Mouse (Mus musculus): Measurements from ENCODE around the gene Rrp36. TPM values are rescaled to one million over a fixed set of nuclear protein-coding genes. Genes with fewer than 3 reads are reported as not detected.
A peak's percentile ranks its signal among the peaks of the same experiment; 100 is the strongest.

Rrp36 gene
- total and polyA plus RNA-seq, 2 experiments from 2014 or later, result 31.1 to 52.1 TPM

- Histone ChIP-seq H3K9ac (peak within 1 kb of the TSS; percentile 78), H3K27me3 (ENCODE audit: insufficient read depth, low read length) (no peaks in the 10 kb centered on the region), H3K27ac (ENCODE audit: low read depth, low read length) (peak within 1 kb of the TSS; percentile 76), H3K4me3 (ENCODE audit: low read depth, low read length) (peak within 1 kb of the TSS; percentile 100), H3K9me3 (ENCODE audit: low read length) (no peaks in the 10 kb centered on the region), H3K4me2 (ENCODE audit: low read depth) (peak within 1 kb of the TSS; percentile 96), H3K36me3 (ENCODE audit: insufficient read depth) (peaks cover 19% of the 10 kb centered on the region), H3K4me1 (ENCODE audit: insufficient read depth) (no peaks in the 10 kb centered on the region)
- TF ChIP-seq CTCF (IDR thresholded peaks at IDR 0.05; ENCODE audit: low read depth), result peak; percentile 27; the same call in 1 of the 2 replicates
- DNase-seq (peak; percentile 94), ATAC-seq (peak; percentile 97)
- WGBS, result 8% methylated on average over 35 of the region's 36 CpGs
Measured at GRCm38 (mm10) chr17:46710959-46711597, 36.9 kb upstream of the Rrp36 start, which contains the start of gene Pex6. Gene Pex6 (plus strand): TSS chr17:46711463.

- TF ChIP-seq CTCF (IDR thresholded peaks at IDR 0.05; ENCODE audit: low read depth), result no peak
- no peak overlapping the region for H3K4me3 ChIP-seq (ENCODE audit: low read depth, low read length)
- no peak overlapping the region for H3K4me2 ChIP-seq (ENCODE audit: low read depth)
- 92% methylated on average over 14 of the region's 14 CpGs for WGBS
- no peak for ATAC-seq
- peaks cover 12% of the 10 kb centered on the region for H3K4me1 ChIP-seq (ENCODE audit: insufficient read depth)
- no peak for DNase-seq
- H3K27ac ChIP-seq (ENCODE audit: low read depth, low read length), result no peak overlapping the region
- H3K27me3 ChIP-seq (ENCODE audit: insufficient read depth, low read length), result no peaks in the 10 kb centered on the region
- no peak overlapping the region for H3K9ac ChIP-seq
- no peaks in the 10 kb centered on the region for H3K9me3 ChIP-seq (ENCODE audit: low read length)
- no peaks in the 10 kb centered on the region for H3K36me3 ChIP-seq (ENCODE audit: insufficient read depth)
Measured at GRCm38 (mm10) chr17:46706375-46707089, 32.4 kb upstream of the Rrp36 start.

- ATAC-seq, result peak; percentile 97
Measured at GRCm38 (mm10) chr17:46704887-46705835, 31.0 kb upstream of the Rrp36 start, which contains the start of gene Ppp2r5d. Gene Ppp2r5d (minus strand): TSS chr17:46705111.

GRCm38 (mm10) chr17:46703971-46704886 is 30.1 kb upstream of the Rrp36 start:
- H3K9ac ChIP-seq, result peak overlapping the region; percentile 84
- WGBS, result 3% methylated on average over 35 of the region's 41 CpGs
- TF ChIP-seq CTCF (IDR thresholded peaks at IDR 0.05; ENCODE audit: low read depth), result no peak
- H3K4me2 ChIP-seq (ENCODE audit: low read depth), result peak overlapping the region; percentile 83
- peak overlapping the region; percentile 86 for H3K27ac ChIP-seq (ENCODE audit: low read depth, low read length)
- H3K4me1 ChIP-seq (ENCODE audit: insufficient read depth), result peaks cover 12% of the 10 kb centered on the region
- ATAC-seq (peak; percentile 30), DNase-seq (no peak)
- H3K9me3 ChIP-seq (ENCODE audit: low read length), result no peaks in the 10 kb centered on the region
- H3K27me3 ChIP-seq (ENCODE audit: insufficient read depth, low read length), result no peaks in the 10 kb centered on the region
- peak overlapping the region; percentile 85 for H3K4me3 ChIP-seq (ENCODE audit: low read depth, low read length)
- H3K36me3 ChIP-seq (ENCODE audit: insufficient read depth), result peaks cover under 1% of the 10 kb centered on the region; the same call in 1 of the 2 replicates

More at GRCm38 (mm10) chr17:46704887-46705835, 31.0 kb upstream of the Rrp36 start, which contains the start of gene Ppp2r5d:
- no peaks in the 10 kb centered on the region for H3K36me3 ChIP-seq (ENCODE audit: insufficient read depth)
- H3K9me3 ChIP-seq (ENCODE audit: low read length), result no peaks in the 10 kb centered on the region
- WGBS, result 1% methylated on average over 48 of the region's 48 CpGs
- H3K4me3 ChIP-seq (ENCODE audit: low read depth, low read length), result peak within 1 kb of the TSS; percentile 85
- peak within 1 kb of the TSS; percentile 89 for H3K27ac ChIP-seq (ENCODE audit: low read depth, low read length)
- H3K9ac ChIP-seq, result peak within 1 kb of the TSS; percentile 84
- peak; percentile 99 for DNase-seq
- peak within 1 kb of the TSS; percentile 83 for H3K4me2 ChIP-seq (ENCODE audit: low read depth)
- TF ChIP-seq CTCF (IDR thresholded peaks at IDR 0.05; ENCODE audit: low read depth), result 0 out of 2 replicates have a peak, but pooled peaks have one; percentile 1
- peaks cover 12% of the 10 kb centered on the region for H3K4me1 ChIP-seq (ENCODE audit: insufficient read depth)
- no peaks in the 10 kb centered on the region for H3K27me3 ChIP-seq (ENCODE audit: insufficient read depth, low read length)

GRCm38 (mm10) chr17:46702506-46702905 is 28.4 kb upstream of the Rrp36 start:
- DNase-seq (no peak), ATAC-seq (no peak)
- Histone ChIP-seq H3K9me3 (ENCODE audit: low read length) (no peaks in the 10 kb centered on the region), H3K36me3 (ENCODE audit: insufficient read depth) (peaks cover 8% of the 10 kb centered on the region), H3K4me2 (ENCODE audit: low read depth) (peak overlapping the region; percentile 83), H3K4me3 (ENCODE audit: low read depth, low read length) (no peak overlapping the region), H3K27me3 (ENCODE audit: insufficient read depth, low read length) (no peaks in the 10 kb centered on the region), H3K9ac (no peak overlapping the region), H3K4me1 (ENCODE audit: insufficient read depth) (peaks cover 12% of the 10 kb centered on the region), H3K27ac (ENCODE audit: low read depth, low read length) (no peak overlapping the region)
- 89% methylated on average over 5 of the region's 5 CpGs for WGBS
- TF ChIP-seq CTCF (IDR thresholded peaks at IDR 0.05; ENCODE audit: low read depth), result no peak
